1 mouse cellular context compared by ENCODE assay signal in the genomic region with DNA sequence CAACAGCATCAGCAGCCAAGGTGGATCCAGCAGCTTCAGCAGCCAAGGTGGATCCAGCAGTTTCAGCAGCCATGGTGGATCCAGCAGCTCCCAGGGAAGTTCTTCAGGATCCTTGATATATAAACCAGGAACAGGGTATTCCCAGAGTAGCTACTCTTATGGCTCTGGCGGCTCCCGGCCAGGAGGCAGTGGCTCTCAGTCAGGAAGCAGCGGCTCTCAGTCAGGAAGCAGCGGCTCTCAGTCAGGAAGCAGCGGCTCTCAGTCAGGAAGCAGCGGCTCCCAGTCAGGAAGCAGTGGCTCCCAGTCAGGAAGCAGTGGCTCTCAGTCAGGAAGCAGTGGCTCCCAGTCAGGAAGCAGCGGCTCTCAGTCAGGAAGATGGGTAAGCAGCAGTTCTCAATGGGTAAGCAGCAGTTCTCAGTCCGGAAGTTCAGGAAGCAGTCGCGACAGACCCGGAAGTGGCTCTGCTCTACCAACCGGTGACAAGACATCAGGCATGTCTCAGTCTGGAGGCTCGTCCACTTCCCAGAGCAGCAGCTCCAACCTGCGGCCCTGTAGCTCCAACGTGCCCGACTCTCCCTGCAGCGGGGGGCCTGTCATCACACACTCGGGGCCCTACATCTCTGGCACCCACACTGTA.
A peak's percentile ranks its signal among the peaks of the same experiment; 100 is the strongest.
TF ChIP-seq lines count a peak whose summit lies in the region.

No protein-coding gene starts in this region.

TF ChIP-seq in CH12.LX, 34 proteins besides CTCF, POLR2A, EP300 and RAD21 (continued from another document):
- no peak for TF ChIP-seq ZKSCAN1 (IDR thresholded peaks at IDR 0.05; ENCODE audit: borderline replicate concordance, low read depth, low read length)
- TF ChIP-seq RCOR1 (conservative IDR thresholded peaks at IDR 0.05; ENCODE audit: low read depth, low read length): no peak
- TF ChIP-seq USF1 (IDR thresholded peaks at IDR 0.05; ENCODE audit: low read depth, low read length): no peak
- TF ChIP-seq HCFC1 (IDR thresholded peaks at IDR 0.05; ENCODE audit: low read depth, low read length): peak; percentile 60
- no peak for TF ChIP-seq TBP (conservative IDR thresholded peaks at IDR 0.05; ENCODE audit: low read depth, low read length)
- no peak for TF ChIP-seq MAZ (IDR thresholded peaks at IDR 0.05; ENCODE audit: low read depth, low read length)
- no peak for TF ChIP-seq ETS1 (conservative IDR thresholded peaks at IDR 0.05; ENCODE audit: low read depth, low read length)
- TF ChIP-seq TCF12 (IDR thresholded peaks at IDR 0.05; ENCODE audit: low read depth, low read length): 0 out of 2 replicates have a peak, but pooled peaks have one; percentile 8
- TF ChIP-seq CHD1 (IDR thresholded peaks at IDR 0.05; ENCODE audit: low read depth, low read length): no peak
- no peak for TF ChIP-seq ZNF384 (IDR thresholded peaks at IDR 0.05; ENCODE audit: low read depth, low read length)
- no peak for TF ChIP-seq MEF2A (IDR thresholded peaks at IDR 0.05; ENCODE audit: borderline replicate concordance, low read depth, low read length)
- peak; percentile 94 for TF ChIP-seq ELF1 (IDR thresholded peaks at IDR 0.05; ENCODE audit: low read depth, low read length)
- TF ChIP-seq BHLHE40 (IDR thresholded peaks at IDR 0.05; ENCODE audit: low read depth, low read length): no peak
- no peak for TF ChIP-seq MXI1 (IDR thresholded peaks at IDR 0.05; ENCODE audit: low read depth, low read length)
- no peak for TF ChIP-seq MAX (IDR thresholded peaks at IDR 0.05; ENCODE audit: low read length)
